Mouse (Mus musculus): ENCODE data around the gene Rinl.

The Rinl gene

GRCm38 (mm10) chr7:28788307-28789195, at the start of gene Rinl:
TSS of gene Rinl (plus strand) at chr7:28788969.
- DNase-seq: no peak

GRCm38 (mm10) chr7:28739829-28740228, 48.9 kb upstream of the Rinl start:
- DNase-seq: no peak

GRCm38 (mm10) chr7:28740949-28741348, 47.8 kb upstream of the Rinl start:
- no peak for DNase-seq

- no peak for DNase-seq
Measured at GRCm38 (mm10) chr7:28741368-28741708, 47.4 kb upstream of the Rinl start.

- peak; percentile 99 for DNase-seq
Measured at GRCm38 (mm10) chr7:28741709-28742438, 46.9 kb upstream of the Rinl start, which contains the start of the genes Mrps12 and Sars2. TSS of gene Mrps12 (minus strand) at chr7:28741820. TSS of gene Sars2 (plus strand) at chr7:28741992.

- no peak for DNase-seq
Measured at GRCm38 (mm10) chr7:28749935-28750334, 38.8 kb upstream of the Rinl start.

- DNase-seq: no peak
Measured at GRCm38 (mm10) chr7:28756079-28756478, 32.7 kb upstream of the Rinl start, which contains the start of gene Ccer2. TSS of gene Ccer2 (plus strand) at chr7:28756174.

GRCm38 (mm10) chr7:28758623-28759022, 30.1 kb upstream of the Rinl start:
- DNase-seq: no peak

GRCm38 (mm10) chr7:28761907-28762306, 26.9 kb upstream of the Rinl start:
- no peak for DNase-seq

GRCm38 (mm10) chr7:28765211-28765610, 23.6 kb upstream of the Rinl start:
- no peak for DNase-seq

GRCm38 (mm10) chr7:28766173-28766879, 22.4 kb upstream of the Rinl start, which contains the start of gene Sirt2:
TSS of gene Sirt2 (plus strand) at chr7:28766735.
- peak; percentile 100 for DNase-seq

GRCm38 (mm10) chr7:28766910-28767309, 21.9 kb upstream of the Rinl start:
- no peak for DNase-seq

GRCm38 (mm10) chr7:28767462-28767965, 21.3 kb upstream of the Rinl start, which contains the start of gene Nfkbib:
TSS of gene Nfkbib (minus strand) at chr7:28767512.
- DNase-seq: peak; percentile 61

GRCm38 (mm10) chr7:28769414-28769958, 19.3 kb upstream of the Rinl start:
- DNase-seq: no peak

GRCm38 (mm10) chr7:28770309-28770708, 18.5 kb upstream of the Rinl start:
- no peak for DNase-seq

- no peak for DNase-seq
Measured at GRCm38 (mm10) chr7:28771867-28772266, 16.9 kb upstream of the Rinl start.

GRCm38 (mm10) chr7:28773163-28773562, 15.6 kb upstream of the Rinl start:
- DNase-seq: no peak

- DNase-seq: no peak
Measured at GRCm38 (mm10) chr7:28774164-28774563, 14.6 kb upstream of the Rinl start.

GRCm38 (mm10) chr7:28775129-28775528, 13.6 kb upstream of the Rinl start:
- DNase-seq: no peak

- DNase-seq: no peak
Measured at GRCm38 (mm10) chr7:28778825-28779224, 9.9 kb upstream of the Rinl start.

GRCm38 (mm10) chr7:28780067-28780658, 8.6 kb upstream of the Rinl start:
- DNase-seq: peak; percentile 93

GRCm38 (mm10) chr7:28780857-28781256, 7.9 kb upstream of the Rinl start:
- no peak for DNase-seq
